Mouse (Mus musculus) layer of hippocampus, adult 8-10 months (tissue): ENCODE measurements around the gene Adam33. TPM values are rescaled to one million over a fixed set of nuclear protein-coding genes. Genes with fewer than 3 reads are reported as not detected.

Source experiments
- DNase-seq, 2 experiments: peaks; one replicate each; pipeline ENCODE4 v3.0.0; 2022; ENCODE audit warnings: low spot score in 2 of 2
- microRNA-seq, 2 experiments: library from miRNA; unstranded; fragments of <30 nt; microRNA quantifications; one replicate each; pipeline ENCODE4 v1.2.0; 2022
- total RNA-seq, 4 experiments: library from RNA; stranded (reverse); gene quantifications; 2 replicates each; pipeline ENCODE4 v1.2.4; 2022

Gene Adam33
- total RNA-seq, 4 experiments from 2014 or later, result 0.62 to 1.4 (median 1.0) TPM

DNA sequence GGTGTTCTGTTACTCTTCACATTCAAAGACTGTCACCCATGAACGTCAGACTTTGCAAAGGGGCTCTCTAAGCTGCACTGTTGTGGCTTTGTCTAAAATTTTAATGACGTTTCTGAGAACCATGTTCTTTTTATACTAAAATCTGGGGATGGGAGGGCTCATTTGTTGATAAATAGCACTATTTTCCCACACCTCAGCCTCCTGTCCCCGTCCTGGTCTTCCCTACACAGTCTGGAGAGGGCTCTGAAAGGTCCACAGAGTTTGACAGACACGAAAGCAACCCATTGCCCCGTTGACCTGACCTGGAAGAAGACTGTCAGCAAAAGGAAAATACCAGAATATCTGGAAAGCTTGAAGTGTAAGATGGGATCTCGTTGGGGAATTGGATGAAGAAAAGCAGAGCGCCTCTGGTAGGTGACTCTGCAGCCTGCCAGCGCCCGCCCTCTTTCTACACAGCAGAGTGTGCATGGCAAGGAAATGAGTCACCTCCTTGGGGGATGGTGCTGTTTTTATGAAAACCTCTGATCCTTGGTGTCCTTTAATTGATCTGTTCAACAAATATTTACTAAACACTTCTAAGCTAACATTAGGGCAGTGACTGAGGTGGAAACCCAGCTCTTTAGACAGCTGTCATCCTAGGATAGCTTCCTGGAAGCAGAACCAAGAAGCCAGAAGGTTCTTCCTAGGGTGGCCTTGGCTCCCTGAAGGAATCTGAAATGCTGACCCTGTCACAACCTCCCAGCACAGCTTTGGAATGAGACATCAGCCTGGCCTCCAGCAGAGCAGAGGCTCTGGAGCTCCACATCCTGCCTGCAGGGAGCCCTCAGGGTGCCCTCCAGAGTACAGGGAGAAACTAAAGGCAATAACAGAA is 34.3 kb downstream of the Adam33 start:
- no peak for DNase-seq

DNA sequence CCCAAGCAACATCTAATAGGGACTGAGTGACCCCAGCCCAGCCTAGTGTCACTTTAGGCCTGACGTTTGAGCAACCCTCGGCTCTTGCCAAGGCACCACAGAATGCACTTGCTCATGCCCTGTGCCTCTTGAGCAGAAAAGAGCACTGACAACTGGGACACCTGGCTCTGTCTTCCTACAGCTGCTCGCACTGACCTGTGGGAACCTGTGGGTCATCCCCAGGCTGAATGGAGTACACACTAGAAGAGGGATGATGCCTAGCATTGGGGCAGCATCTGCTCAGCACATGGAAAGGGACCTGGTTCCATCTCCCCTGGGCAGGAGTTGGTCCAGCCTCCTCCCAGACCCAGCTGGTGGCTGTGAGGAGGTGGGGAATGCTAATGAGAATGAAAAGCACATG is 36.7 kb downstream of the Adam33 start:
- DNase-seq, result no peak

- DNase-seq, result no peak
These were observed 38.4 kb downstream of the Adam33 start for GRCm38 (mm10) chr2:131025230-131025629.

DNA sequence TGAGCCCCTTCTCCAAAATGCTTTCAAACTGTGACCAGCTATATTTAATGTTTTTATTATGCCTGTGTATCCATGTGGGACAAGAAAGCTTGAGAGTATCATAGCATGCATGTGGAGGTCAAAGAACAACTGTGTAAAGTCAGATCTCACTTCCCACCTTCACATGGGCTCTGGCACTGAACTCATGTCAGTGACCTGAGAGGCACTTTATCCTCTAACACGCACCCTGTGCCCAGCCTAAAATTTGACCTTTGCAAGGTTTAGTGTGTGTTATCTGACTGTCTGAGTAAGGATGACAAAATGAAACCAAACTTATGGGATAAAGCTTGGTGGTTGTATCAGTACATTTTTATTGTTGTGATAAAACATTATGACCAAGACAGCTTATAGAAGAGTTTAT is 53.0 kb downstream of the Adam33 start:
- no peak for DNase-seq

DNA sequence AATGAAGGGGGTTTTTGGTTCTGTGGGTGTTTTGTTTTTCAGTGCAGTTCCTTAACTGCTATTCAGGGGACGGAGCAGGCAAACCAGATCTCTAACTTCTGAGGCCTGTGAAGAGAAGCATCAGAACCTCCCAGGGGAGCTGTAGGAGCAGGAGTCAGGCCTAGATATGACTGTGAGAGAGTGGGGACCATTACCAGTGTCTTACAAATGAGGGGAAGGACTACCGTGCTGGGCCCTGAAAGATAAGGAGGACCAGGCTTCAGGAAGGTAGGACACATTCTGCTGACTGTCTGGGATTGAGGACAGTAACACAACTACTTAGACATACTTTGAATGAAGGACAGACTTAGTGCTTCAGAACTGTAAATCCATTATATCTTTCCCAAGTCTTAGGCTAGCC is 54.5 kb downstream of the Adam33 start:
- DNase-seq, result no peak

Small RNAs within 50 kb of the gene (microRNA-seq; reads per million reads assigned to microRNA genes)
- 0 to 0.51 reads per million in 2 experiments for gene Mir6973b

Other genes with a start within 250 kb of the Adam33 start
- gene 4930402H24Rik, start 157.4 kb downstream of the Adam33 start, total RNA-seq, result 100 to 1,000 TPM in 1 of 4 experiments, 10 to 100 TPM in 3; 74.4 to 113 (median 91.0) TPM
- 100 to 1,000 TPM in 3 of 4 experiments, 10 to 100 TPM in 1; 98.2 to 108 (median 104) TPM for gene Atrn, start 157.3 kb downstream of the Adam33 start, total RNA-seq
- gene Gfra4, start 20.7 kb downstream of the Adam33 start, total RNA-seq, result 10 to 100 TPM; 52.8 to 62.0 (median 58.8) TPM
- 1 to 10 TPM in 1 of 4 experiments, under 1 TPM in 3; 0.39 to 1.5 (median 0.75) TPM for gene Siglec1, start 23.0 kb upstream of the Adam33 start, total RNA-seq
- 10 to 100 TPM in 2 of 4 experiments, 1 to 10 TPM in 2; 8.8 to 11.8 (median 9.6) TPM for gene Hspa12b, start 63.5 kb upstream of the Adam33 start, total RNA-seq
- gene Gm11037, start 69.7 kb upstream of the Adam33 start, total RNA-seq, result not detected
- gene 1700037H04Rik, start 96.3 kb upstream of the Adam33 start, total RNA-seq, result 10 to 100 TPM; 53.5 to 59.8 (median 57.2) TPM
- 10 to 100 TPM; 65.8 to 79.4 (median 73.1) TPM for gene Cenpb, start 116.3 kb upstream of the Adam33 start, total RNA-seq
- 10 to 100 TPM; 21.6 to 31.4 (median 25.4) TPM for gene Cdc25b, start 123.1 kb upstream of the Adam33 start, total RNA-seq
- 10 to 100 TPM in 2 of 4 experiments, 1 to 10 TPM in 2; 6.7 to 10.7 (median 8.8) TPM for gene Spef1, start 123.5 kb upstream of the Adam33 start, total RNA-seq
- 10 to 100 TPM; 20.9 to 24.2 (median 22.8) TPM for gene Ap5s1, start 143.3 kb upstream of the Adam33 start, total RNA-seq
- 1 to 10 TPM; 8.5 to 9.1 (median 8.8) TPM for gene Mavs, start 170.2 kb upstream of the Adam33 start, total RNA-seq
- gene Pank2, start 198.7 kb upstream of the Adam33 start, total RNA-seq, result 10 to 100 TPM; 43.7 to 61.7 (median 52.4) TPM